Mouse (Mus musculus): ENCODE measurements around the gene Pp2d1. TPM values are rescaled to one million over a fixed set of nuclear protein-coding genes. Genes with fewer than 3 reads are reported as not detected.
A peak's percentile ranks its signal among the peaks of the same experiment; 100 is the strongest.
"Not testable (repeated sequence)": the region's sequence is repeated elsewhere in the genome, so short reads cannot be mapped to it uniquely, and the experiment has no call there.

The Pp2d1 gene
- 0.39 and 0.47 TPM in 2 replicates for polyA plus RNA-seq (2015; fragmentation: Nextera tagmentation; extraction: Ambion mirVana)

GRCm38 (mm10) chr17:53539351-53539750 is at the start of gene Pp2d1:
Pp2d1 (minus strand) TSS chr17:53539451.
- not testable (repeated sequence) for H3K9ac ChIP-seq; H3K4me2 ChIP-seq; H3K27ac ChIP-seq; ATAC-seq; H3K27me3 ChIP-seq; H3K36me3 ChIP-seq (ENCODE audit: poor library complexity, severe bottlenecking); H3K9me3 ChIP-seq (replicated peaks); H3K4me1 ChIP-seq; H3K4me3 ChIP-seq
- 89% methylated on average over 2 of the region's 2 CpGs for WGBS

GRCm38 (mm10) chr17:53588097-53588855 is 49.0 kb upstream of the Pp2d1 start:
- Histone ChIP-seq H3K4me2 (no peak overlapping the region), H3K4me3 (no peak overlapping the region), H3K27ac (peak overlapping the region; percentile 75; the same call in 1 of the 2 replicates), H3K27me3 (no peaks in the 10 kb centered on the region), H3K36me3 (ENCODE audit: poor library complexity, severe bottlenecking) (no peaks in the 10 kb centered on the region), H3K4me1 (peaks cover 18% of the 10 kb centered on the region), H3K9ac (no peak overlapping the region), H3K9me3 (replicated peaks) (no peaks in the 10 kb centered on the region)
- ATAC-seq, result no peak
- 88% methylated on average over 9 of the region's 9 CpGs for WGBS

GRCm38 (mm10) chr17:53587074-53587851 is 48.0 kb upstream of the Pp2d1 start:
- 56% methylated on average over 14 of the region's 14 CpGs for WGBS
- Histone ChIP-seq H3K27me3 (no peaks in the 10 kb centered on the region), H3K4me3 (no peak overlapping the region), H3K27ac (peak overlapping the region; percentile 75), H3K4me1 (peaks cover 22% of the 10 kb centered on the region), H3K36me3 (ENCODE audit: poor library complexity, severe bottlenecking) (no peaks in the 10 kb centered on the region), H3K9me3 (replicated peaks) (no peaks in the 10 kb centered on the region), H3K9ac (no peak overlapping the region), H3K4me2 (peak overlapping the region; percentile 17)
- peak; percentile 95 for ATAC-seq

GRCm38 (mm10) chr17:53583846-53584579 is 44.8 kb upstream of the Pp2d1 start:
- Histone ChIP-seq H3K4me3 (no peak overlapping the region), H3K27me3 (no peaks in the 10 kb centered on the region), H3K36me3 (ENCODE audit: poor library complexity, severe bottlenecking) (no peaks in the 10 kb centered on the region), H3K4me1 (peaks cover 28% of the 10 kb centered on the region), H3K9me3 (replicated peaks) (no peaks in the 10 kb centered on the region), H3K27ac (no peak overlapping the region), H3K9ac (no peak overlapping the region), H3K4me2 (no peak overlapping the region)
- 90% methylated on average over 11 of the region's 11 CpGs for WGBS
- no peak for ATAC-seq

- Histone ChIP-seq H3K36me3 (ENCODE audit: poor library complexity, severe bottlenecking) (no peaks in the 10 kb centered on the region), H3K4me1 (peaks cover 34% of the 10 kb centered on the region), H3K9ac (no peak overlapping the region), H3K27ac (no peak overlapping the region), H3K27me3 (no peaks in the 10 kb centered on the region), H3K4me2 (no peak overlapping the region), H3K4me3 (no peak overlapping the region), H3K9me3 (replicated peaks) (no peaks in the 10 kb centered on the region)
- WGBS, result 88% methylated on average over 7 of the region's 7 CpGs
- no peak for ATAC-seq
Measured at GRCm38 (mm10) chr17:53582805-53583204, 43.6 kb upstream of the Pp2d1 start.

GRCm38 (mm10) chr17:53582026-53582585 is 42.9 kb upstream of the Pp2d1 start:
- H3K27ac ChIP-seq, result no peak overlapping the region
- H3K4me2 ChIP-seq, result no peak overlapping the region
- no peaks in the 10 kb centered on the region for H3K9me3 ChIP-seq (replicated peaks)
- no peaks in the 10 kb centered on the region for H3K36me3 ChIP-seq (ENCODE audit: poor library complexity, severe bottlenecking)
- no peak overlapping the region for H3K9ac ChIP-seq
- 68% methylated on average over 4 of the region's 4 CpGs for WGBS
- ATAC-seq, result no peak
- H3K4me3 ChIP-seq, result no peak overlapping the region
- peaks cover 31% of the 10 kb centered on the region for H3K4me1 ChIP-seq
- H3K27me3 ChIP-seq, result no peaks in the 10 kb centered on the region

- no peak overlapping the region for H3K4me3 ChIP-seq
- no peak overlapping the region for H3K27ac ChIP-seq
- ATAC-seq, result no peak
- WGBS, result 68% methylated on average over 3 of the region's 3 CpGs
- H3K36me3 ChIP-seq (ENCODE audit: poor library complexity, severe bottlenecking), result no peaks in the 10 kb centered on the region
- no peak overlapping the region for H3K4me2 ChIP-seq
- no peaks in the 10 kb centered on the region for H3K9me3 ChIP-seq (replicated peaks)
- H3K27me3 ChIP-seq, result no peaks in the 10 kb centered on the region
- no peak overlapping the region for H3K9ac ChIP-seq
- peaks cover 21% of the 10 kb centered on the region for H3K4me1 ChIP-seq
Measured at GRCm38 (mm10) chr17:53580237-53580636, 41.0 kb upstream of the Pp2d1 start.

- no peak for ATAC-seq
- 50% methylated on average over 4 of the region's 4 CpGs for WGBS
- H3K27ac ChIP-seq, result no peak overlapping the region
Measured at GRCm38 (mm10) chr17:53579612-53580011, 40.4 kb upstream of the Pp2d1 start.

GRCm38 (mm10) chr17:53578776-53579175 is 39.5 kb upstream of the Pp2d1 start:
- H3K27ac ChIP-seq, result no peak overlapping the region
- no peak overlapping the region for H3K9ac ChIP-seq
- H3K36me3 ChIP-seq (ENCODE audit: poor library complexity, severe bottlenecking), result no peaks in the 10 kb centered on the region
- no peak for ATAC-seq
- H3K4me2 ChIP-seq, result no peak overlapping the region
- WGBS, result 44% methylated on average over 3 of the region's 9 CpGs
- H3K27me3 ChIP-seq, result no peaks in the 10 kb centered on the region
- H3K4me1 ChIP-seq, result peaks cover 21% of the 10 kb centered on the region
- no peak overlapping the region for H3K4me3 ChIP-seq
- H3K9me3 ChIP-seq (replicated peaks), result no peaks in the 10 kb centered on the region

More at GRCm38 (mm10) chr17:53579612-53580011, 40.4 kb upstream of the Pp2d1 start:
- Histone ChIP-seq H3K4me3 (no peak overlapping the region), H3K36me3 (ENCODE audit: poor library complexity, severe bottlenecking) (no peaks in the 10 kb centered on the region), H3K27me3 (no peaks in the 10 kb centered on the region), H3K4me1 (peaks cover 21% of the 10 kb centered on the region), H3K9me3 (replicated peaks) (no peaks in the 10 kb centered on the region), H3K9ac (no peak overlapping the region), H3K4me2 (no peak overlapping the region)

- Histone ChIP-seq H3K36me3 (ENCODE audit: poor library complexity, severe bottlenecking) (no peaks in the 10 kb centered on the region), H3K9ac (no peak overlapping the region), H3K4me3 (no peak overlapping the region), H3K27me3 (no peaks in the 10 kb centered on the region), H3K4me1 (peaks cover 21% of the 10 kb centered on the region), H3K4me2 (no peak overlapping the region), H3K9me3 (replicated peaks) (no peaks in the 10 kb centered on the region), H3K27ac (no peak overlapping the region)
- WGBS, result 81% methylated on average over 6 of the region's 6 CpGs
- no peak for ATAC-seq
Measured at GRCm38 (mm10) chr17:53578249-53578648, 39.0 kb upstream of the Pp2d1 start.

GRCm38 (mm10) chr17:53577754-53578153 is 38.5 kb upstream of the Pp2d1 start:
- H3K4me3 ChIP-seq, result no peak overlapping the region

More at GRCm38 (mm10) chr17:53577754-53578153, 38.5 kb upstream of the Pp2d1 start:
- no peaks in the 10 kb centered on the region for H3K36me3 ChIP-seq (ENCODE audit: poor library complexity, severe bottlenecking)
- no peaks in the 10 kb centered on the region for H3K27me3 ChIP-seq
- no peak for ATAC-seq
- H3K4me1 ChIP-seq, result peaks cover 19% of the 10 kb centered on the region
- no peak overlapping the region for H3K9ac ChIP-seq
- WGBS, result 78% methylated on average over 5 of the region's 5 CpGs
- no peak overlapping the region for H3K4me2 ChIP-seq
- H3K27ac ChIP-seq, result no peak overlapping the region
- no peaks in the 10 kb centered on the region for H3K9me3 ChIP-seq (replicated peaks)

Measured in forebrain, embryonic 13.5 days (tissue).